10 mouse cellular contexts compared by ENCODE assay signal in genomic region chr8:126720473-126721145, GRCm38 (mm10).
DNase-seq lines count a peak whose midpoint lies in the region; ATAC-seq lines count a peak whose summit lies in the region.
"Had no signal": no experiment of that assay in that cellular context is flagged by ENCODE, and none has a peak within 500 bp of the region (broad histone marks: within the 10 kb centered on the region; RNA-seq: fewer than 3 reads in every experiment).

No protein-coding gene starts in this region.

- 88% methylated on average over 4 of the region's 4 CpGs for WGBS in heart, embryonic 15.5 days
- 67% methylated on average over 4 of the region's 4 CpGs for WGBS in kidney, embryonic 14.5 days
- 49% methylated on average over 4 of the region's 4 CpGs for WGBS in liver, embryonic 15.5 days (ENCODE audit: insufficient replicate concordance)
- WGBS in forebrain, embryonic 13.5 days, result 91% methylated on average over 4 of the region's 4 CpGs

- H3K4me3 ChIP-seq in heart, embryonic 15.5 days, result no peak overlapping the region
- H3K4me3 ChIP-seq in kidney, embryonic 14.5 days (ENCODE audit: low read length), result no peak overlapping the region
- H3K4me3 ChIP-seq in liver, embryonic 15.5 days (replicated peaks), result no peak overlapping the region
- H3K4me3 ChIP-seq in forebrain, embryonic 13.5 days, result no peak overlapping the region
- H3K4me3 ChIP-seq: hindbrain, embryonic 12.5 days had no signal

- H3K4me2 ChIP-seq in heart, embryonic 15.5 days, result no peak overlapping the region
- H3K4me2 ChIP-seq in kidney, embryonic 14.5 days (replicated peaks; ENCODE audit: low read depth, low read length), result no peak overlapping the region
- H3K4me2 ChIP-seq in liver, embryonic 15.5 days, result no peak overlapping the region
- H3K4me2 ChIP-seq in forebrain, embryonic 13.5 days, result no peak overlapping the region
- H3K4me2 ChIP-seq: hindbrain, embryonic 12.5 days had no signal

- peaks cover 11% of the 10 kb centered on the region for H3K4me1 ChIP-seq in heart, embryonic 15.5 days (replicated peaks)
- peaks cover 11% of the 10 kb centered on the region for H3K4me1 ChIP-seq in kidney, embryonic 14.5 days (ENCODE audit: control insufficient read depth, insufficient read depth, low read length)
- peaks cover 8% of the 10 kb centered on the region for H3K4me1 ChIP-seq in liver, embryonic 15.5 days (replicated peaks)
- no peaks in the 10 kb centered on the region; the same call in 1 of the 2 replicates for H3K4me1 ChIP-seq in forebrain, embryonic 13.5 days

- no peak overlapping the region for H3K9ac ChIP-seq in heart, embryonic 15.5 days
- no peak overlapping the region for H3K9ac ChIP-seq in kidney, embryonic 14.5 days (ENCODE audit: low read depth, low read length)
- H3K9ac ChIP-seq in liver, embryonic 15.5 days, result no peak overlapping the region
- no peak overlapping the region for H3K9ac ChIP-seq in forebrain, embryonic 13.5 days
- H3K9ac ChIP-seq: hindbrain, embryonic 12.5 days had no signal

- DNase-seq in heart, postnatal 36 days, result no peak
- peak; percentile 79 for DNase-seq in 416B (ENCODE audit: low read depth)
- no peak for DNase-seq in urinary bladder, postnatal 10 days (ENCODE audit: low spot score)
- no peak for DNase-seq in right cerebral cortex, postnatal 10 days (ENCODE audit: low spot score in 2 of 2)
- DNase-seq: spleen, adult 18-20 months had no signal

- intact Hi-C loops in heart, postnatal 36 days (cut with DNase I), result loop anchor here (5.0 kb wide), 1 partner anchor 38 kb away; no protein-coding TSS in a partner anchor

- H3K9me3 ChIP-seq in heart, embryonic 15.5 days (replicated peaks), result no peaks in the 10 kb centered on the region
- H3K9me3 ChIP-seq in kidney, embryonic 14.5 days (ENCODE audit: control insufficient read depth, low read length), result no peaks in the 10 kb centered on the region
- H3K9me3 ChIP-seq in liver, embryonic 15.5 days (replicated peaks), result no peaks in the 10 kb centered on the region
- H3K9me3 ChIP-seq in forebrain, embryonic 13.5 days (replicated peaks), result no peaks in the 10 kb centered on the region
- H3K9me3 ChIP-seq: hindbrain, embryonic 12.5 days had no signal

- no peak for ATAC-seq in heart, embryonic 15.5 days (replicated peaks; ENCODE audit: insufficient number of reproducible peaks, insufficient read depth, low FRiP score, low read depth)
- no peak for ATAC-seq in kidney, embryonic 14.5 days (ENCODE audit: low FRiP score, low TSS enrichment)
- peak; percentile 73 for ATAC-seq in liver, embryonic 15.5 days (ENCODE audit: insufficient read depth)
- ATAC-seq in forebrain, embryonic 13.5 days, result no peak

- no peaks in the 10 kb centered on the region for H3K36me3 ChIP-seq in heart, embryonic 15.5 days
- H3K36me3 ChIP-seq in kidney, embryonic 14.5 days (ENCODE audit: control insufficient read depth, insufficient read depth, low read length), result no peaks in the 10 kb centered on the region
- H3K36me3 ChIP-seq in liver, embryonic 15.5 days (replicated peaks), result no peaks in the 10 kb centered on the region
- no peaks in the 10 kb centered on the region for H3K36me3 ChIP-seq in forebrain, embryonic 13.5 days (ENCODE audit: poor library complexity, severe bottlenecking)
- H3K36me3 ChIP-seq: hindbrain, embryonic 12.5 days had no signal

- no peaks in the 10 kb centered on the region for H3K27me3 ChIP-seq in heart, embryonic 15.5 days
- no peaks in the 10 kb centered on the region for H3K27me3 ChIP-seq in kidney, embryonic 14.5 days (ENCODE audit: control insufficient read depth, insufficient read depth, low read length)
- H3K27me3 ChIP-seq in liver, embryonic 15.5 days, result no peaks in the 10 kb centered on the region
- H3K27me3 ChIP-seq in forebrain, embryonic 13.5 days, result no peaks in the 10 kb centered on the region
- H3K27me3 ChIP-seq: hindbrain, embryonic 12.5 days had no signal

- 0 out of 2 replicates have a peak overlapping the region, but pooled peaks have one; percentile 10 for H3K27ac ChIP-seq in heart, embryonic 15.5 days
- peak overlapping the region; percentile 17; the same call in 1 of the 2 replicates for H3K27ac ChIP-seq in kidney, embryonic 14.5 days (ENCODE audit: low read depth, low read length)
- peak overlapping the region; percentile 70 for H3K27ac ChIP-seq in liver, embryonic 15.5 days (replicated peaks)
- H3K27ac ChIP-seq in forebrain, embryonic 13.5 days, result no peak overlapping the region
- H3K27ac ChIP-seq: hindbrain, embryonic 12.5 days had no signal
